Mouse (Mus musculus) lung, embryonic 15.5 days (tissue): ENCODE results near the gene Capn9. TPM values are rescaled to one million over a fixed set of nuclear protein-coding genes. Genes with fewer than 3 reads are reported as not detected.

Experiments used
- ATAC-seq: fragments of 200-750 bp; cut with Nextera tagmentation; 2 replicates; pipeline ENCODE4 v1.8.0; 2017; ENCODE audit warnings: moderate number of reproducible peaks, borderline replicate concordance; ENCODE audit not compliant: low FRiP score, low TSS enrichment; ENCODE audit errors: extremely low read depth
- H3K27ac ChIP-seq: fragments of 300-500 bp; sonication (generic); 2 replicates; pipeline ENCODE4 v1.5.1; 2015; ENCODE audit warnings: moderate library complexity, mild to moderate bottlenecking, inconsistent platforms
- H3K27me3 ChIP-seq: fragments of 300-500 bp; sonication (generic); 2 replicates; pipeline ENCODE4 v1.6.1; 2015; ENCODE audit warnings: inconsistent platforms
- H3K36me3 ChIP-seq: fragments of 300-500 bp; sonication (generic); 2 replicates; pipeline ENCODE4 v1.6.1; 2015; ENCODE audit warnings: inconsistent platforms
- H3K4me1 ChIP-seq: fragments of 300-500 bp; sonication (generic); 2 replicates; pipeline ENCODE4 v1.6.1; 2015; ENCODE audit warnings: inconsistent platforms
- H3K4me2 ChIP-seq: fragments of 300-500 bp; sonication (generic); 2 replicates; pipeline ENCODE4 v1.6.1; 2015; ENCODE audit warnings: inconsistent platforms, mild to moderate bottlenecking, moderate library complexity
- H3K4me3 ChIP-seq: fragments of 300-500 bp; sonication (generic); 2 replicates; pipeline ENCODE4 v1.5.1; 2015; ENCODE audit warnings: mild to moderate bottlenecking, inconsistent platforms
- H3K9ac ChIP-seq: fragments of 300-500 bp; sonication (generic); 2 replicates; pipeline ENCODE4 v1.6.1; 2015; ENCODE audit warnings: inconsistent platforms
- H3K9me3 ChIP-seq: fragments of 300-500 bp; sonication (generic); 2 replicates; pipeline ENCODE4 v1.6.1; 2016; ENCODE audit warnings: inconsistent platforms
- WGBS: fragments of 180-500 bp; shearing (Covaris S2); methylation state at CpG from one replicate; pipeline ENCODE4 v1.1.7; 2015; 5-methylcytosine and 5-hydroxymethylcytosine counted together
- polyA plus RNA-seq: library from polyadenylated mRNA; unstranded; fragments of >200 nt; fragmentation: Nextera tagmentation; extraction: Ambion mirVana; gene quantifications from 2 replicates; pipeline ENCODE4 v1.2.1, GENCODE M21; 2015

Gene Capn9
- polyA plus RNA-seq, 1 experiment from 2014 or later: 0.29 TPM

- H3K27me3 ChIP-seq: no peaks in the 10 kb centered on the region
- ATAC-seq: no peak
- H3K9ac ChIP-seq: no peak overlapping the region
- H3K27ac ChIP-seq: peak overlapping the region; percentile 87; the same call in 1 of the 2 replicates
- H3K4me3 ChIP-seq: no peak overlapping the region
- no peak overlapping the region for H3K4me2 ChIP-seq
- H3K9me3 ChIP-seq: no peaks in the 10 kb centered on the region
- 82% methylated on average over 20 of the region's 20 CpGs for WGBS
- no peaks in the 10 kb centered on the region for H3K36me3 ChIP-seq
- H3K4me1 ChIP-seq: peaks cover 40% of the 10 kb centered on the region
Observed at GRCm38 (mm10) chr8:124651776-124652175, 75.9 kb downstream of the Capn9 start.

- H3K4me1 ChIP-seq: peaks cover 40% of the 10 kb centered on the region
- H3K27me3 ChIP-seq: no peaks in the 10 kb centered on the region
- no peaks in the 10 kb centered on the region for H3K36me3 ChIP-seq
- H3K4me3 ChIP-seq: no peak overlapping the region
- no peaks in the 10 kb centered on the region for H3K9me3 ChIP-seq
- peak; percentile 88 for ATAC-seq
- WGBS: 13% methylated on average over 4 of the region's 4 CpGs
- no peak overlapping the region; the same call in 1 of the 2 replicates for H3K4me2 ChIP-seq
- peak overlapping the region; percentile 87 for H3K27ac ChIP-seq
- 0 out of 2 replicates have a peak overlapping the region, but pooled peaks have one; percentile 5 for H3K9ac ChIP-seq
Observed at GRCm38 (mm10) chr8:124652546-124652945, 76.6 kb downstream of the Capn9 start.

- no peak overlapping the region for H3K9ac ChIP-seq
- H3K27ac ChIP-seq: peak overlapping the region; percentile 87
- H3K36me3 ChIP-seq: no peaks in the 10 kb centered on the region
- no peaks in the 10 kb centered on the region for H3K9me3 ChIP-seq
- H3K4me3 ChIP-seq: no peak overlapping the region
- WGBS: 52% methylated on average over 28 of the region's 28 CpGs
- no peaks in the 10 kb centered on the region for H3K27me3 ChIP-seq
- no peak for ATAC-seq
- H3K4me1 ChIP-seq: peaks cover 47% of the 10 kb centered on the region
- no peak overlapping the region for H3K4me2 ChIP-seq
Observed at GRCm38 (mm10) chr8:124653568-124654475, 77.9 kb downstream of the Capn9 start.

GRCm38 (mm10) chr8:124657961-124658360 is 82.0 kb downstream of the Capn9 start:
- no peak overlapping the region for H3K4me2 ChIP-seq
- 57% methylated on average over 7 of the region's 7 CpGs for WGBS

GRCm38 (mm10) chr8:124658415-124658814 is 82.5 kb downstream of the Capn9 start:
- Histone ChIP-seq H3K9ac (no peak overlapping the region), H3K36me3 (no peaks in the 10 kb centered on the region), H3K4me1 (peaks cover 58% of the 10 kb centered on the region), H3K9me3 (no peaks in the 10 kb centered on the region), H3K27ac (peak overlapping the region; percentile 20), H3K27me3 (no peaks in the 10 kb centered on the region), H3K4me3 (no peak overlapping the region), H3K4me2 (no peak overlapping the region)
- ATAC-seq: peak; percentile 33; the same call in 1 of the 2 replicates
- WGBS: 16% methylated on average over 2 of the region's 2 CpGs

More at GRCm38 (mm10) chr8:124657961-124658360, 82.0 kb downstream of the Capn9 start:
- H3K9ac ChIP-seq: no peak overlapping the region
- H3K4me3 ChIP-seq: no peak overlapping the region
- H3K36me3 ChIP-seq: no peaks in the 10 kb centered on the region
- peak overlapping the region; percentile 20; the same call in 1 of the 2 replicates for H3K27ac ChIP-seq
- H3K9me3 ChIP-seq: no peaks in the 10 kb centered on the region
- ATAC-seq: no peak
- H3K27me3 ChIP-seq: no peaks in the 10 kb centered on the region
- H3K4me1 ChIP-seq: peaks cover 63% of the 10 kb centered on the region

GRCm38 (mm10) chr8:124661781-124662180 is 85.9 kb downstream of the Capn9 start:
- Histone ChIP-seq H3K27ac (peak overlapping the region; percentile 84), H3K9me3 (no peaks in the 10 kb centered on the region), H3K4me1 (peaks cover 49% of the 10 kb centered on the region), H3K27me3 (no peaks in the 10 kb centered on the region), H3K36me3 (no peaks in the 10 kb centered on the region), H3K9ac (peak overlapping the region; percentile 86), H3K4me2 (peak overlapping the region; percentile 78), H3K4me3 (peak overlapping the region; percentile 83)
- ATAC-seq: no peak
- 12% methylated on average over 9 of the region's 9 CpGs for WGBS

- peak overlapping the region; percentile 78 for H3K4me2 ChIP-seq
- H3K36me3 ChIP-seq: no peaks in the 10 kb centered on the region
- H3K27me3 ChIP-seq: no peaks in the 10 kb centered on the region
- 0% methylated on average over 26 of the region's 49 CpGs for WGBS
- H3K27ac ChIP-seq: peak overlapping the region; percentile 84
- H3K9ac ChIP-seq: peak overlapping the region; percentile 86
- peaks cover 49% of the 10 kb centered on the region for H3K4me1 ChIP-seq
- peak overlapping the region; percentile 83 for H3K4me3 ChIP-seq
- peak; percentile 31 for ATAC-seq
- H3K9me3 ChIP-seq: no peaks in the 10 kb centered on the region
Observed at GRCm38 (mm10) chr8:124662446-124663111, 86.7 kb downstream of the Capn9 start.

- Histone ChIP-seq H3K36me3 (no peaks in the 10 kb centered on the region), H3K27ac (peak within 1 kb of the TSS; percentile 84), H3K4me2 (peak within 1 kb of the TSS; percentile 78), H3K27me3 (no peaks in the 10 kb centered on the region), H3K9ac (peak within 1 kb of the TSS; percentile 86), H3K9me3 (no peaks in the 10 kb centered on the region), H3K4me1 (peaks cover 42% of the 10 kb centered on the region), H3K4me3 (peak within 1 kb of the TSS; percentile 83)
- peak; percentile 95 for ATAC-seq
- WGBS: 1% methylated on average over 54 of the region's 69 CpGs
Observed at GRCm38 (mm10) chr8:124663112-124663873, 87.4 kb downstream of the Capn9 start, which contains the start of gene 2310022B05Rik. Gene 2310022B05Rik (minus strand): TSS chr8:124663369.

- H3K27ac ChIP-seq: peak overlapping the region; percentile 84
- no peaks in the 10 kb centered on the region for H3K36me3 ChIP-seq
- peaks cover 36% of the 10 kb centered on the region for H3K4me1 ChIP-seq
- no peaks in the 10 kb centered on the region for H3K27me3 ChIP-seq
- peak overlapping the region; percentile 78 for H3K4me2 ChIP-seq
- ATAC-seq: no peak
- peak overlapping the region; percentile 83 for H3K4me3 ChIP-seq
- 45% methylated on average over 4 of the region's 4 CpGs for WGBS
- H3K9ac ChIP-seq: peak overlapping the region; percentile 86; the same call in 1 of the 2 replicates
- H3K9me3 ChIP-seq: no peaks in the 10 kb centered on the region
Observed at GRCm38 (mm10) chr8:124663874-124664230, 87.9 kb downstream of the Capn9 start.

- no peak overlapping the region for H3K4me3 ChIP-seq
- no peak overlapping the region for H3K27ac ChIP-seq
- ATAC-seq: no peak
- no peaks in the 10 kb centered on the region for H3K27me3 ChIP-seq
- H3K9ac ChIP-seq: no peak overlapping the region
- H3K36me3 ChIP-seq: no peaks in the 10 kb centered on the region
- peaks cover 32% of the 10 kb centered on the region for H3K4me1 ChIP-seq
- WGBS: 66% methylated on average over 3 of the region's 3 CpGs
- H3K9me3 ChIP-seq: no peaks in the 10 kb centered on the region
- H3K4me2 ChIP-seq: no peak overlapping the region
Observed at GRCm38 (mm10) chr8:124664414-124664813, 88.5 kb downstream of the Capn9 start.
